Mouse (Mus musculus) ovary, postnatal 10 days (tissue): ENCODE data around the gene Kcnk6.

Experiments
- DNase-seq: peaks from one replicate; pipeline ENCODE4 v3.0.0; 2022; ENCODE audit warnings: low spot score

The Kcnk6 gene

GRCm38 (mm10) chr7:29232247-29233013 is at the start of gene Kcnk6:
Gene Kcnk6 (minus strand): TSS chr7:29232515.
- DNase-seq: no peak

DNA sequence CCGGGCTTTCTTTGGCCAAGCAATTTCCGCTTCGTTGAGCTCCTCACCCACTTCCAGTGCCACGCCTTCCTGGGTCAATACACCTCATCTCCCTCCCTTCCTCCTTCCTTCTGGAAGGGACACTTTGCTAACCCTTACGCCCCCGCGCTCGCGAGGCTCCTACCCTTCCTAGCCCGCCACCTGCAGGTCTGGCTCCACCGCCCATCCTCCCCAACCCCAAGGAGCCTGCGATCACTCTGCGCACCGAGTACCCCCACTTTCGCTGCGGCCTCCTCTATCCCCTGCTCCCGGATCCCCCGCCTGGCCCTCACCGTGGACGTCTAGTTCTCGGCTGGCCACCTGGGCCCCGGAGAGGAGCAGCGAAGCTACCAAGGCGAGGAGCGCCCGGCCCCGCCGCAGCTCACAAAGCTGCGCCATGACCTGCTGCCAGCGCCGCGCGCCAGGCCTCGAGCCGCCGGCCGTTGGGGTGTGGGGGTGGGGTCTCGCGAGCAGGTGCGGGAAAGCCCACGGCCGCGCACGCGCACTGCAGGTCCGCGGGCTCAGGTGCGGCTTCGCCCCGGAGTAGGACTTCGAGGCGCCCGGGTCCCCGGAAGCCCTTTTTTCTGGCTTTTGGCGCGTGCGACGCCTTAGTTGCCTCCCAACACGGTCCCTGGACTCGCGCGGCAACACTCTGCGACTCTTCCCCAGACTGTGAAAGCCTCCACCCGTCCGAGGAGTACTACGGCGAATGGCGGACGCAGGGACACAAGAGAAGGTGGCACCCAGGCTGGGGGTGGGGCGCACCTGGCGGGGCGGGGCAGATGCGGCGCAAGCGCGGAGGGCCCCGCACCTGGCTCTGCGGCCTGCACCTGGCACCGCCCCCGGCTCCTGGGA is 49.1 kb upstream of the Kcnk6 start, which contains the start of gene Spint2:
Spint2 (minus strand) TSS at position 712 of the 873 bp plus-strand sequence.
- DNase-seq: peak; percentile 49

GRCm38 (mm10) chr7:29280801-29281200 is 48.5 kb upstream of the Kcnk6 start:
- no peak for DNase-seq

DNA sequence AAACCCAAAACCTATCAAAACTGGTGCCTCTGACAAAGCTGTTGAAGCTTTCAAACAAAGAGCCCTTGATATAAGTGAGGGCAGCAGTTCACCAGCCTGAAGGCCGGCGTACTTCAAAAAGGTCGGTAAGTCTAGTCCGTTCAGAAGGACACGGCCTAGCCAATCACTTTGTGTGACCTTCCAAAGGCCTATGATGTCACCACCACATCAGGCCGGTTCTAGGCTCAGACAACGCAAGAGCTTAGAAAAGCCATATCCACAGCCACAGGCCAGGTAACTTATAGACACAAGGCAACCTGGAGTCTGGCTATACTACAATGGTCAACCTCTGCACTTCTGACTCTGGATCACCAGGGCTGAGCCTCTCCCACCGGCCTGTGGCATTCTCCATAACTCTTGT is 47.6 kb upstream of the Kcnk6 start:
- no peak for DNase-seq

DNA sequence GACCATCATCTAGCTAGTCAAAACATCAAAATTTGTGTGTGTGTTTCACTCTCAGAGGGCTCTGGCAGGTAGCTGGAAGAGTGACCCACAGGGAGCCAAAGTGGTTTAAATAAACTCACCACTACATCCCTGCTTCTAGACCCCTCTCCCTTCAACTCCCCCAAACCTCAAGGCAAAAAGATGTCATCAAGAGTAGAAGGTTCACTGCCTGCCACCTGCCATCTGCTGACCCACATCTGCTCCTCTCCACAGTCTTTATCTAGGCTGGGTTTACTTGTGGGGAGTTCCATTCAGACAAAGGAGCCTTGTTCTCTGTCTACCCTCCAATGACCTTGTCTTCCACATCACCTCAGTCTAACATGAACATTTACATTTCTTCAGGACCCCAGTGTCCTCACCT is 46.9 kb upstream of the Kcnk6 start:
- no peak for DNase-seq

DNA sequence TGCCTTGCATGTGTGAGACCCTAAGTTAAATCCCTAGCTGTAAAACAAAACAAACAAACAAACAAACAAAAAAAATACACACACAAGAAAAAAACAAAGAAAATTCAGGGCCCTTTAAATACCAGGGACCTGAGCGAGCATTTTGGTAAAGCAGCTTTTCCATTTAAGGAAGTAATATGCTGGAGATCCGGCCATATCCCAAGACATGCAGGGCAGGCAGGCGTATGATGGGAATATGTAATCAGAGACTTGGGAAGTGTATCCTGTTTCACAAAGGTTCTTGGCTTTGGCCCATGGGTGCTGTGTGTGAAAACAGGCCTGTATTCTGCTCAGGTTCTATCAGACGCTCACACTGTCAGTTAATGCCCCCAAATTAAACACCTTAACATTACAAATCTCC is 45.2 kb upstream of the Kcnk6 start:
- DNase-seq: no peak

DNA sequence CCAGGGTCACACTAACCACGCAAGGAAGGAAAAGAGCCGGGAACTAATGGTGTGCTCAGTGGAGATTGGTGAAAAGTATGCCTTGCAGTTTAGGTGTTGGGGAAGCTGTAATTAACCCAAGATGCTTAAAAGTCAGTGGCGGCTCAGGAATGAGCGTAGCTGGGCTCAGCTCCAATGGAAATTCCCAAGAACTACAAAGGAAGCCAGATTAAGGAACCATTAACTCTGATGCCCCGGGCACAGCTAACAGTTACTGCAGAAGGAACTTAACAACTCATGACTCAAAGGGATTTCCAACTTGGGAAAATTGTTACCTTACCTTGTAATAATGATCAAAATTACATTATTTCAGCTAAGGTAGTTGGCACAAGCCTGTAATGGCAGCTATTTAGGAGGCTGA is 44.4 kb upstream of the Kcnk6 start:
- no peak for DNase-seq

DNA sequence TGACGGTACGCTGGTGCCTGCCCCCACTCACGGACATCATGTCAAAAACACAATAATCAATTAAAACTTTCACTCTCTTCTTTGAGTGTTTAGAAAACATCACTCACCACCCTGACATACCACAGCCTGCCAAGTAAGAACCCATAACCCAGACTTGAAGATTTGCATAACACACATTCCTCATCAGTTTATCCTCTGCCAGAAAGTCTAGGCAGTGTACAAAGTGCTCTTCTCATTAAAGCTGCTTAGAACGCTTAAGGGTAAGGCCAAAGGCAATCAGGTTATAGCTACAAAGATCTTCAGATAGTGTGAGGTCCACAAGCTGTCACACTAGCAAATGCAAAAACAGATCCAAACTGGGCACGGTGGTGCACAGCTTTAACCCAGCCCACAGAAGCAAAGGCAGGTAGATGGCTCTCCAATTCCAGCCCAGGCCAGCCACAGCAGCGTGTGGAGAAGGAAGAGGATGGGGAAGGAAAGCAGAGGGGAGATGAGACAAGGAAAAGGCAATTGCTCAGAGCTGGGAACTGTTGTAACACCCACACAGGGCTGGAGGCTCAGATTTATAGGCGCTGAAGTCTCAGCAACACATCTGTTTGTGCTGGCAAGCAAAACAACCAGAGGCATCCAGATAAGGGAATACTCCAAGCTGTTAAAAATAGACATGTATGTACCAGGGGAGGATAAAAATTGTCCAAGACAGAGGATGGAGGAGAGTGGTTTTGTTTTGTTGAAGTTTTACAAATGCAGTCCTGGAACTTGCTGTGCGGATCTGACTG is 39.6 kb upstream of the Kcnk6 start:
- no peak for DNase-seq

GRCm38 (mm10) chr7:29270445-29270844 is 38.1 kb upstream of the Kcnk6 start:
- no peak for DNase-seq

DNA sequence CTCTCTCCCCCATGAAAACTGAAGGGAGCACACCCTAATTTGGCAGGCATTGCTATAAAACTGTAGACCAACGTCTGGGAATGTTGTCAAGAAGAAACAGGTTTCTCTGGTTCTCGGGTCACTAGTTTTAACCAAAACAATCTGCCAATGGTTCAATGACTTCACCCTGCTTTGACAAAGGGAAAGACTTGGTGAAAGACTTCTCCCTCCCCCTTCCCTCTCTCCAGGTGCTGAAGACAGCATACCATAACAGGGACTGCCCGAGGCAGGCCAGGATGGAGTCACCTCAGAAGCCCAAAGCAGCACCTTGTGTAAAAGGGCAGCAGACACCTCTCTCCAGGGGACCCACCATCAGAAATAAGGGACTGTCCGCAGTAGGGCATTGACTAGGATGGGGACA is 34.6 kb upstream of the Kcnk6 start:
- no peak for DNase-seq

GRCm38 (mm10) chr7:29265636-29266035 is 33.3 kb upstream of the Kcnk6 start:
- no peak for DNase-seq

GRCm38 (mm10) chr7:29263831-29264230 is 31.5 kb upstream of the Kcnk6 start:
- DNase-seq: no peak

- DNase-seq: no peak
Measured at GRCm38 (mm10) chr7:29262151-29262550, 29.8 kb upstream of the Kcnk6 start.

GRCm38 (mm10) chr7:29259781-29260730 is 27.7 kb upstream of the Kcnk6 start:
- no peak for DNase-seq

GRCm38 (mm10) chr7:29257368-29257767 is 25.1 kb upstream of the Kcnk6 start:
- no peak for DNase-seq

DNA sequence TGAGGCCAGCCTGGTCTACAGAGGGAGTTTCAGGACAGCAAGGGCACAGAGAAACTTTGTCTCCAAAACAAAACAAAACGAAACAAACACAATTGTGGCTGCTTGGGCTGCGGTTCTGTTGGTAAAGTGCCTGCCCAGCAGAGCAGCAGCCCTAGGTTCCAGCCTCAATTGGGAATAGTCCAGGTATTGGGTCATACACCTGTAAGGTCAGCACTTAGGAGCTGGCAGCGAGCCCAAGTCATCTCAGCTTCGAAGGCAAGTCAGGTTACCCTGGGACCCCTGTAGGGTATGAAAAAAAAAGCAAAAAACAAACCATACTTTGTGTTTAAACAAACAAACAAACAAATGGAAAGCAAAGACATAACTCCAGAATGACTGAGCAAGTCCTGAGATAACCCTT is 23.6 kb upstream of the Kcnk6 start:
- no peak for DNase-seq

DNA sequence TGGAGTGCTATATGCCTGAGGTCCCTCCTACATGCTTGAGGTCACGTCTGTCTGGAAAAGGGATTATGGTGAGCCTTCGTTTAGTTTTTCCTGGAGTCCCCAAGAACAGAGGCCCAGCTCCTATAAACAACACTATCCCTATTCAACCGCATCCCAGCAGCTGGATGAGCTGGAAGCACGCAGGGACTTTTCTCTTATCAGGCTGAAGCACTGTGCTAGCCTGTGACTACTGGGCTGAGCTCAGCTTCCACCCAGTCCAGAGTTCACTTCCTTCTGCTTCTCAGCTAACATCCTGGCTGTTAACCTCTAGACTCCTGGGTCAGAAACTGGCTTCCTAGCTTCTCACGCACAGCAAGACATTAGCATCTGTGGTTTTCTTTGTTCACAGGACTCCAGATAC is 21.5 kb upstream of the Kcnk6 start:
- DNase-seq: no peak

DNA sequence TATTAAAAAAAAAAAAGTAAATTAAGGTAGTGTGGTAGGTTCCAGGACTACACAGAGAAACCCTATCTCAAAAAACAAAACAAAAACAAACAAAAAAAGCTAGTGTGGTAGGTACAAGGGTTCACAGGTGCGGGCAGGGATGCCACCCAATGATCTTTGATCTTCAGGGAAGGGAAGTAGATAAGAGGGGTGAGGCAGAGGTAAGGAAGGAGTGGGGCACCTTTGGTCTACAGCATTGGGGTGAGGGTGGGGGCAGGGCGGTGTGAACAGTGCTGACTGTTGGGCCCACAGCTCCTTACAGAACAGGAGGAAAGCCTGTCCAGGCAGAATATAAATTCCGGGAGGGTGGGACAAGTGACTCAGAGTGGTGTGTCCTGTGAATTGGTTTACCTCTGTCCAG is 18.9 kb upstream of the Kcnk6 start:
- no peak for DNase-seq

- no peak for DNase-seq
Measured at GRCm38 (mm10) chr7:29248261-29248841, 16.0 kb upstream of the Kcnk6 start, which contains the start of gene 2200002D01Rik. Gene 2200002D01Rik (minus strand): TSS chr7:29248466.

- no peak for DNase-seq
Measured at GRCm38 (mm10) chr7:29247706-29248105, 15.4 kb upstream of the Kcnk6 start.

DNA sequence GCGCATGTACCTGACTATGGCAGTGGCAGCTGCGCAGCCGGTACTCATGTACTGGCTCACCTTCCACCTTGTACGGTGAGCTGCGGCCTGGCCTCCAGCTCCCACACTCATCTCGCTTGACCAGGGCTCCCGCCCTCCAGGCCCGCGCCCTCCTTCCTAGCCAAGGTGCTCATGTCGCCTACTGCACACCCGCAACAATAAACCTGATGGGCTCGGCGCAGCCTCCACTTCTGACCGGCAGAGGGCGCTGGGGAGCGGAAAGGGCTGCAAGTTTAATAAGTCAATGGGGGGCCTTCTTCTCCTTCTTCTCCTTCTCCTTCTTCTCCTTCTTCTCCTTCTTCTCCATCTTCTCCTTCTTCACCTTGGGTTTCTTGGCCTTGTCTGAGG is 15.0 kb upstream of the Kcnk6 start:
- DNase-seq: peak; percentile 72
